Mouse (Mus musculus) naive thymus-derived CD4-positive, alpha-beta T cell, adult 5 months (primary cell): ENCODE results near the gene Fam213a. TPM values are rescaled to one million over a fixed set of nuclear protein-coding genes. Genes with fewer than 3 reads are reported as not detected.

Source experiments
- polyA plus RNA-seq: library from polyadenylated mRNA; unstranded; fragments of 100-300 nt; shearing (Covaris generic); gene quantifications from one replicate; pipeline ENCODE4 v1.2.1, GENCODE M21; 2017

Gene Fam213a
- polyA plus RNA-seq = 10.9 TPM

GRCm38 (mm10) chr14:41013630-41014613 is at the start of gene Fam213a:
Fam213a (minus strand) TSS chr14:41013788.

GRCm38 (mm10) chr14:40966392-40966861 is 47.2 kb downstream of the Fam213a start, which contains the start of gene Tspan14:
Tspan14 (minus strand) TSS chr14:40966807.

Other genes with a start within 250 kb of the Fam213a start
- gene Sh2d4b, start 120.5 kb downstream of the Fam213a start, polyA plus RNA-seq = 0.62 TPM
- gene Tspan14, start 47.0 kb downstream of the Fam213a start, polyA plus RNA-seq = 138 TPM
- not detected for gene Dydc2, start 55.4 kb upstream of the Fam213a start, polyA plus RNA-seq
- not detected for gene Dydc1, start 59.1 kb upstream of the Fam213a start, polyA plus RNA-seq
- not detected for gene Mat1a, start 91.2 kb upstream of the Fam213a start, polyA plus RNA-seq
- not detected for gene Sftpa1, start 118.0 kb upstream of the Fam213a start, polyA plus RNA-seq
- not detected for gene Mbl1, start 137.7 kb upstream of the Fam213a start, polyA plus RNA-seq
- gene Sftpd, start 171.4 kb upstream of the Fam213a start, polyA plus RNA-seq = not detected